Mouse (Mus musculus): ENCODE results near the gene Lpcat3.
"Not testable (repeated sequence)": the region's sequence is repeated elsewhere in the genome, so short reads cannot be mapped to it uniquely, and the experiment has no call there.

Lpcat3 gene

DNA sequence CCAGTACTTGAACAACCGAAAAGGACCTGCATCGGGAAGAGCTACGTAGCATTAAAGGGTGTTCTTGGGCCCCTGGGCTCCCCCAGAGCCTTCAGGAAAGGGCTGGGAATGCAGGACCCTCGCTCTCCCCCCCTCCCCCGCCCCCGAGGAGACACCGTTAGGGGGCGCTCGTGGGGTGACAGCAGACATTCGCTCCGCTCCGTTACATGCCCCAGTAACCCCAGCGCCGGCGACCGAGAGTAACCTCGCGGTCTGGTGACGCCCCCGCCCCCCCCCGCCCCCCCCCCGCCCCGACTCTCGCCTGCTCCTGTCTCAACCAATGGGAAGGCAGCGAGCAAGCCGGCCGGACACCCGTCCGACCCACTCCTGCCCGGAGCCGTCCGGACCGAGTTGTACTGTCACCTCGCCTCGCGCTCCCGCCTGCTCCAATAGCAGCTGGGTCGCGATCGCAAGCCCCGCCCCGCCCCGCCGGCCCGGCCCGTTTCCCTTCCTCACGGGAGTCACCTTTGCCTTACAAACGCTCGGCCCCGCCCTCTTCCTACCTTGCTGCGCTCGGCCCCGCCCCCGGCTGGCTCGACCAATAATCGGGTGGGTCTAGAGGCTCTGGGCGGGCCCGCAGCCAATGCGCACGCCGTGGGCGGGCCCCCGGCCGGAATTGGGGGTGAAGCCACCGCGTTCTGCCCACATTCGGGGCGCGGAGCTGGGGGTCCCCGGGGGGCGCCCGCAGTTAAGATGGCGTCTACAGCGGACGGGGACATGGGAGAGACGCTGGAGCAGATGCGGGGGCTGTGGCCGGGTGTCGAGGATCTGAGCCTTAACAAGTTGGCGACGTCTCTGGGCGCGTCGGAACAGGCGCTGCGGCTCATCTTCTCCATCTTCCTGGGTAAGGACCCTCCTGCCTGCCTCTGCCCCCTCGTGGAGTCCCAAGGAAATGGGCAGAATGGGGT, at the start of gene Lpcat3:
Lpcat3 (plus strand) TSS at position 551 of the 947 bp plus-strand sequence.
- DNase-seq (ENCODE audit: low spot score in 2 of 2), result peak; percentile 99

DNA sequence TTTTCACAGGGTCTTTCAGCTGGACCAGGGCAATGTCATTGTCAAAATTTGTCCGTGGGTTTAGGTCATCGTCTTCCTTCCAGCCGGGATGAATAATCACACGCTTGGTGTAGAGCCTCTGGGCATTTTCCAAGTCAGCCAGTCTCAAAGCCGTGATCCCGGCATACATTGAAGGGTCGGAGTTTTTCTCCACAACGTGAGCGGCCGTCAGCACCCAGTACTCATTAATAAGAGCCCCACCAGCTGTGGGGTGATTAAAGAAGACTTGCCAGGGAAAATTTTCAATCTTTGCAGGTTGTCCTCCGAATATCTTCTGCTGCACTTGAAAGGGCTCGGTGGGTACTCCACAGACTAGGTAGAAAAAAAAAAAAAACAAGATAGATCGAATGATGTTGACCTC, 37.2 kb upstream of the Lpcat3 start:
- no peak for DNase-seq (ENCODE audit: low spot score in 2 of 2)

DNA sequence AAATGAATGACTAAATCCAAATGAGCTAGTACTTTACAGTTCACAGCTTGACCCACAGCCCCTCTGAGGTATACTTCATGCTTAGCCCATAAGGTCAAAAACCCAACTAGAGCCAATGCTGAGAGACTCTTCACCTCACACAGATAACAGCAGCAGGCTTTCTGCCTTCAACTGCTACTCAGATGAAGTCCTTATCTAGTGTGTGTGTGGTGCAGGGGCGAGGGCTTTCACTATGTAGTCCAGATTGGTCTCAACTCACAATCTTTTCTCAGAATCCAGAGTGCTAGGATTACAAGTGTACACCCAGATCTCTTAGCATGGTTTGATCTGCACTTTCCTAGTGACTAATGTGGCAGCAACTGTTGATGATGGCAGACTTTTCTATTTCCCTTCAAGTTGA, 36.6 kb upstream of the Lpcat3 start:
- DNase-seq (ENCODE audit: low spot score in 2 of 2), result not testable (repeated sequence)

DNA sequence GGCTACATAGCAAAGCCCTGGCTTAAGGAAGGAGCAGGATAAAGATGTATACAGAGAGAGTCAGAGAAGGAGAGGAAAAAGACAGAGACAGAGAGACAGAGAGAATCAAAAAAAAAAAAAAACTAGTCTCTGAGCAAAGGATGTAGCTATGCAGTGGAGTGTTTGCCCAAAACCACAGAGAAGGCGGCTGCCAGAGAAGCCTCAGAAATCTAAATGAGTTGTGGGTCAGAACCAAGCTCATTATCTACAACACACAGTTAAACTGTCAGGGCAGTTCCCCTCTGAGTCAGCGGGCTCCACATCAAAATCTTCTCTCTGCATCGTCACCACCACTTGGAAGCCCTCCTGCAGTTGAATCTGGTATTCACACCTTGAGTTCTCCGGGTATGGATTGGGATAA, 32.1 kb upstream of the Lpcat3 start:
- no peak for DNase-seq (ENCODE audit: low spot score in 2 of 2)

DNA sequence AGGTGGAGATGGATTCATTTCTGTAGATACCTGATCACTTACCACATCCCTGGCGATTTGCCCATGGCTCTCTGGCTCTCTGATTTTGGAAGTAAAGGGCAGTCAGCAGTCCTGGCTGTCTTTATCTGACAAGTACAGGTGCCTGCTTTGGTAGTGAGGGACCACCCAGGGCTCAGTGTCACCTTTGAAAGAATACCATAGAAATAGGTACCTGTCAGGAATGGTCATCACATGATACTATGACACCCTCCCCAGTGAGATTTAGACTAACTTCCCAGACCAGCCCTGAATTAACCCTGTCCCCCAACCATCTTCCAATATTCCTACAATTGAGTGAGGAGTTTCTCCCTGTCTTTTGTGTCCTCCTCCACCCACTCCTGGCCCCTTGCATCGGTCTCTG, 26.8 kb upstream of the Lpcat3 start, which contains the start of gene C1s2:
C1s2 (minus strand) TSS at position 101 of the 400 bp plus-strand sequence.
- not testable (repeated sequence) for DNase-seq (ENCODE audit: low spot score in 2 of 2)

DNA sequence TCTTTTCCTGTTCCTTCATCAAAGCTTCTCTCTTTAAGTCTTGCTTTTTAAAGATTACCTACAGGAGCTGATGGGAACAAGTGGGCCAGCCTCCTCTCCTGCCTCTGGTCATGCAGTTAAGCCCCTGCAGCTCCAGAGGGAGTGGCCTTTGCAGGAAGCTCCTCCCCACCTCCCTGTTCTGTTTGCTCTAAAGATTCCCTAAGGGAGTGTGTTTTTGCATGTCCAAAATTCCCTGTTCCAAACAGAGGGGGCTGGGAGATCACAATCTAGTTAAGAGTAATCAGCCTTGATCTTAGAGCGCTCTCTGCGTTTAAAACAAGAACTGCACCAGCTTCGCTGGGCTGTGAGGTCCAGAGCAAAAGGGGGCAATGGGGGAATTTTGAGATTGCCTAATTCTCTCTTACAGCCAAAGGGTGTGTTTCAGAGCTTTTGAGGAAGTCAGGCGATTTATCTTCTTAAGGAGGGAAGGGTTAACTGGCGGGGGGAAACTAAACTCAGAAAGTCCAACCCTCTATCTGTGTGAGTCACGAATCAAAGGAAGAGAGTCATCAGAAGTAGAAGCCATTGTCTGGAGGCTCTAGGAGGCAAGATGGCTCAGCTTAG, 25.9 kb upstream of the Lpcat3 start:
- not testable (repeated sequence) for DNase-seq (ENCODE audit: low spot score in 2 of 2)

DNA sequence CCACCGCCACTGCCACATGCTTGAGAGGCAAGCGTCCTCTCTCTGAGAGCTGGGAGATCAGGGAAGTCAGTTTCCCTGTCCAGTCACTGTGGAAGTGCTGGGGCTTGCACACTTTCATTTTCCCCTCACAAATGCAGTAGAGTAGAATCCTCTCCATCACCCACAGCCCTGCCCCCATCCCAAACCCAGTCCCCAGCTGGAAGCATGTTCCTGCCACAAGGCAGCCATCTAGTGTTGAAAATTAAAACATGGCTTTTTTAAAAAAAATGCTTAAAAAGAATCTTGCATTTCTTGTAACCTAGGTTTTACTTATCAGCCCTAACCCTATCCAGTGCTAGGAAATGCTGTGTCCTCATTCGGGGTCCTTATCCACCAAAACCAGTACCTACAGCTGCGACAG, 22.8 kb upstream of the Lpcat3 start:
- no peak for DNase-seq (ENCODE audit: low spot score in 2 of 2)

DNA sequence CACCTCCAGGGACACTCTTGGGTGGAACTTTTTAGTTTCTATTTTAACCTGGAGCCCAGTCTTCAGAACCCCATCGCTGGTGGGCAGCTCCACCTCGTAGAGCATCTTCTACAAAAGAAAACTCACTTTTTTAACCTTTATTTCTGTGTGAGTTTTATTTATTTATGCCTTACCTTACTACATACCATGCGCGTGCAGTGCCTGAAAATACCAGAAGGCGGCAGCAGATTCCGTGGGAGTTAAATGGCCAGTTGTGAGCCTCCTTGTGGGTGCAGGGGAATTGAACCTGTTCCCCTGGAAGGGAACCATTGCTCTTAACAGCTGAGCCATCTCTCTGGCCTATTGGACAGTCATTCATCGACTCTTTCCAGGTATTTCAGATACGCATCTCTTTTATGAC, 21.8 kb upstream of the Lpcat3 start:
- peak; percentile 64 to 77 for DNase-seq (ENCODE audit: low spot score in 2 of 2)

DNA sequence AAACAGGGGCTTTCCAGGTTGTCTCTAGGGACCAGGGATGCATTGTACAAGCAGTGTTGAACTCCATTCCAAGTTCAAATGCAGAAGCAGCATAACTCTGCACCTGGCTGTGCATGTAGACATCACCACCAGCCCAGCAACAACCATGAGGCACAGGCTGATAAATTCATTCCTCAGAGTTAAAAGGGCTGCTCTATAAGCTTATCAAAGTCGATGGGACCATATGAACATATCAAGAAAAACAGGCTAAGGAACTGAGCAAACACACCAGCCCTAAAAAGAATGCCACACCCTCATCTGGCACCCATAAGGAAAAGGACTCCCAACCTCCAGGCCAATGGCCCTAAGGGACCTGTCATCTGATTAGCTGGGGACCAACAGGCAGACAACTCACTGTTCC, 16.4 kb upstream of the Lpcat3 start:
- no peak for DNase-seq (ENCODE audit: low spot score in 2 of 2)

DNA sequence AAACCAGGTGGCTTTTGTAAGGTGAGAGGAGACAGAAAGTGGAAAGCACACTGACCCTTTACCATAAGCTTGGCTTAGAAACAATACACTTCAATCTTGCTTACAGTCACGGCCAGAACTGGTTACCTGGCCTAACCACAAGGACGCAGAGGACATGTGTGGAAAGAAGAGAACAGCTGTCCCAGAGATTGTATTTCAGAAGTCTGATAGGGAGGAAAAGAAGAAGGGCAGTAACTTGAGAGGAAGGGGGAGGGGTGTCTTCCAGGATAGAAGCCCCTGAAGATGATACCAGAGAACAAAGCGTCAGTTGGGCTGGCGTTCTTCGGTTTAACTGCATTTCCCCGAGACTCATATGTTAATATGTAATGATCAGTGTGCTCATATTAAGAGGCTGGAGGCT, 6.9 kb upstream of the Lpcat3 start:
- no peak for DNase-seq (ENCODE audit: low spot score in 2 of 2)

DNA sequence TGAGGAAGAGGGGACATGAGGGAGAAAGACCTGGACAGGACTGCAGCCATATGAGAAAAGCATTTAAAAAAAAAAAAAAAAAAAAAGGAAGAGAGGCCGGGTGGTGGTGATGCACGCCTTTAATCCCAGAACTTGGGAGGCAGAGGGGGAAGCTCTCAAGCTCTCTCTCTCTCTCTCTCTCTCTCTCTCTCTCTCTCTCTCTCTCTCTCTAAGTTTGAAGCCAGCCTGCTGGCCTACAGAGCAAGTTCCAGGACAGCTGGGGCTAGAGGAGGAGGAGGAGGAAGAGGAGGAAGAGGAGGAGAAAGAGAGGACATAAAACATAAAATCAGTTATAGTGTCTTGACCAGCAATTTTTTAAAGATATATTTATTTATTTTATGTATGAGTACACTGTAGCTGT, 4.8 kb upstream of the Lpcat3 start:
- no peak for DNase-seq (ENCODE audit: low spot score in 2 of 2)

DNA sequence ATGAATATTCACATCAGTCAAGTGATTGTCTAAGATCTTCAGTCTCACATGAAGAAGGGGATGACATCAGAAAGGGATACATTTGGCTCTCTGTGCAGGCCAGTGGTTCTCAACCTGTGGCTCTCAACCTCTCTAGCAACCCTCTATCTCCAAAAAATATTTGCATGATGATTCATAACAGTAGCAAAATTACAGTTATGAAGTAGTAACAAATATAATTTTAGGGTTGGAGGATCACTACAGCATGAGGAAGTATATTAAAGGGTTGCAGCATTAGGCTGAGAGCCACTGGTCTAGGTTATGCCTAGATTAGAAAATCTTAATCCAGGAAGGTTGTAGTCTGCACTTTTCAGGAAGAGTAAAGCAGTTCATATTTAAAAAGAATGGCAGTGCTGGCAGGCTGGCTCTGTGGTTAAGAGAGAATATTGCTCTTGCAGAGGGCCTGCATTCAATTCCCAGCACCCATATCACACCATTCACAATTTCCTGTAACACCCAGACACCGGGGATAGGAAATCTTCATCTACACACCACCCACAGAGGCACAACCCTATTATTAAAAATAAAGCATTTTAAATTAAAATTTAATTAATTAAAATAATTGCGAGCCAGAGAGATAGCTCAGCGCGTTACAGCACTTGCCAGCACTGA, 1.5 kb upstream of the Lpcat3 start:
- DNase-seq (ENCODE audit: low spot score in 2 of 2), result no peak

DNA sequence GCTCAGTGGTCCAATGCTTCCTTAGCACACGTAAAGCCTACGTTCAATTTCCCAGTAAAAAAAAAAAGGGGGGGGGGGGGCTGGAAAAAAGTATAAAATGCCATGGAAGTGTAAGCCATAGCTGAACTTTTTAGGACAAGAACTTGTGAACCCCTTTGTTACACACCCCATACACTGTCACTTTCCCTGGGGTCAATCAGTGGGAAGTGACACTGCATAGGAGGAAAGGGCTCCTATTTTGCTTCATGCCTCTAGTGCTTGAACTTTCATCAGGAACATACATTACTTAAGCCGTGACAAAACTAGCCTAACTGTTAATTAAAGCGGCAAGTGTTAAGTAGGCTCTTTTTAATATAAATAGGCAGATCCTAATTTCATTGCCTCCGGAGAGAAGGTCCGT, 832 bp upstream of the Lpcat3 start:
- DNase-seq (ENCODE audit: low spot score in 2 of 2), result no peak

DNA sequence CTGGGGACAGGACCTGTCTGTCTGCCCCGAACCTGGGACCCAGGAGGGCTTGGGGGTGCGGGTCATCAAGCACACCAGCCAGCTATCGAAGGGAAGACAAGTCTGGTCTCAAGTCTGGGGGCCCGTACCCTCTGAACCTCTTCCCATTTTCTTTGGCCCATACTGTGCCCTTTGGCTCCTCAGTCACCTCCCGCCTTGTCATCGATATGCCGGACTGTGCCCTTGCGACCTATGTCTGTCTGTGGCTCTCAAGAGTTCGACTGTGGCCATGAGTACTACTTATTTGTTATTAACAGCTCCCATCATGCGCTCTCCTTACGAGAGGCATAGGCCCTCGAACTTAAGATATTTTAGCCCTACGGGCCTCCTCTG, 583 bp downstream of the Lpcat3 start:
- DNase-seq (ENCODE audit: low spot score in 2 of 2), result no peak

DNA sequence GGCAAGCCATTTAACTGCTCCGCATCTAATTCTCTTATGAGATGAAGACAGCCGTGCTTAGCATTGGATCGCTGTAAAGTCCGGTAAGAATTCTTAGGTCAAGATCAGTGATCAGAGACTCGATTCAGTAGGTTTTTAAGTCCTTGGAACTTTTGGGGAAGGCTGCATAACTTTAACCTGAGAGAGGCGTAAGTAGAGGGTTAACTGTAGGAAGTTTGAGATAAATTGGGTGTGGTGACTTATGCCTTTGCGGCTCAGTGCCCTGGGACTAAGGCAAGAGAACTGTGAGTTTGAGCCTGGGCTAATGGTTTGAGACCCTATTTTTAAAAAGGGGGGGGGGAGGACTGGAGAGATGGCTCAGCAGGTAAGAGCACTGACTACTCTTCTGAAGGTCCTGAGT, 1.4 kb downstream of the Lpcat3 start:
- DNase-seq (ENCODE audit: low spot score in 2 of 2), result no peak

DNA sequence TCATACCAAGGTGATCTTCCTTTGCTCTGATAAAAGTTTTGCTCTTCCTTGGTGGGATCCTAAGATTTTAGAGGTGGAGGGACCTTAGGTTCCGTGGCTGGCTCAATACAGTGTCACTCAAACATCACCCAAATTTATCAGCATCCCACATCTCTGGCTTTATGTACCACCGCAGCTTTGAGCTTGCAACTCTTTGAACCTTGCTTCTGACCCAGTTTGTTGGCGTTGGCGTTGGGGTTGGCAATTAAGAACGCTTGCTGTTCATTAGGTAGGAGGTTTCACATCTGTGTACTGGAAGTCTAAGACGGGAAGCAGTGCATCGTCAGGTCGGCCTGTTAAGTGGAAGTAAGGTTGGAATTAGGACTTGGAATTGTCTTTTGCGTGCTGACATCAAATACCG, 2.2 kb downstream of the Lpcat3 start:
- DNase-seq (ENCODE audit: low spot score in 2 of 2), result no peak

DNA sequence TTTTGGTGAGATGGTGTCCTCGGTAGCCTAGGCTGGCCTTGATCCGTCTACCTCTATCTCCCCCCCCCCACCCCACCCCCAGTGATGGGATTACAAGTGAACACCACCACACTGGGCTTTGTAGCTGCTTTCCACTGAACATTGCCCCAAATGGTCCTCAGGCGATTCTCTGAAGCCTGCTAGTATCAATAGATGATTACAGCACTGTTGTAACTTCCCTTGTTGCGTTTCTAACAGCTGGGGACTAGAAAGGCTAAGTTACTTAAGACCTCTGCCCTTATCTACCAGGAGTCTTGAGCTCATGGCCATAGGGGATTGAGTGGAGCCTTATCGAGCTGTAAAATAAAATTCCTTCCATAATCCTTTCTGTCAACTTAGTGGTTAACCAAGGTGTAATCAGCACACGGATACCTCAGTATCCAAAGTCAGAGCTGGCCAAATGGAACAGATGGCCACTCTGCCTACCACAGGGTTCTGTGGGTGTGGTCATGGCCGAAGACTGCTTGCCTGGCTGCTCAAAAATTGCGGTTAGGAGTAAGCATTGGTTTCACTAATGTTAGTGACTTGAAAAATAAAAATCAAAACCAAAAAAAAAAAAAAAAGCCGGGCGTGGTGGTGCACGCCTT, 6.5 kb downstream of the Lpcat3 start:
- DNase-seq (ENCODE audit: low spot score in 2 of 2), result no peak

DNA sequence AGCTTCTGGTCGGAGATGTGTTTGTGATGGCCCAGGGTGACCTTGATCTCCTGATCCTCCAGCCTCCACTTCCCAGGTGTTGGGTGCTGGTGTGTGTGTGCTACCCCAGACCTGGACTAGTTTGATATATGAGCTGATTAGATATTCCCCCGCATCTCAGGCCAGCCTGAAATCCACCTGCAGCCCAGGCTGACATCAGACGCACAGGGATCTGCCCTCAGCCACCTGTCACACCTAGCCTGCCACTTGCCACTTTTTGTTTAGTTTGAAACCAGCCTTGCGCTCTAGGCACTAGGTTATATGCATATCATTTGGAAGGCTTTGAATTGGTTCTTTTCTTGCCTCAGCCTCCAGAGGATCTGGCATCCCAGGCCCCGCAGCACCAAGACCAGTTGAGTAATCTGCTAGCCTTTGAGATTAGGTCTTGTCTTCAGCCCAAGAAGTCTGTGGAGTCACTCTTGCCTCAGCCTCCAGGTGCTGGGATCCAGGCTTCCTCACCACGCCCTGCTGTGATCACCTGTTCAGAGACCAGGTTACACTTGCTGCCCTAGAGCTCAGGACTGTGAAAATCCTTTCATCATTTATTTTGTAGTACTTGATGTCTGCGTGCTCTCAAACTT, 7.6 kb downstream of the Lpcat3 start:
- no peak for DNase-seq (ENCODE audit: low spot score in 2 of 2)

DNA sequence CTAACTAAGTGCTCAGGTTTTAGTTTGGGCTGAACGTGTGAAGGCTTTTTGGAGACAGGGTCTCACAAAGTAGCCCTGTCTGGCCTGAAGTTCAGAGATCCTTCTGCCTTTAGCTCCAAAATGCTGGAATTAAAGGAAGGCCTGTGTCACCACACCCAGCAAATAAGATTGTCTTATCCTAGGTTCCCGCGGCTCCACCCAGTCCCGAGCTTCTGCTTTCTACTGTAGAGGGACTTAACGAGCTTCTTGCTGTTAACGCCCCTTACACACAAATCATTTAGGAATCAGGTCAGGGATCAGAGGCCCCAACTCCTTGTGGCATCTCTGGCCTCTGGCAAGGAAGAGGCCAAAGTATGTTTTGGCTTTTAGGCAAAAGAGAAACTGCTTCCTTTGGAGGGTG, 9.3 kb downstream of the Lpcat3 start:
- no peak for DNase-seq (ENCODE audit: low spot score in 2 of 2)

DNA sequence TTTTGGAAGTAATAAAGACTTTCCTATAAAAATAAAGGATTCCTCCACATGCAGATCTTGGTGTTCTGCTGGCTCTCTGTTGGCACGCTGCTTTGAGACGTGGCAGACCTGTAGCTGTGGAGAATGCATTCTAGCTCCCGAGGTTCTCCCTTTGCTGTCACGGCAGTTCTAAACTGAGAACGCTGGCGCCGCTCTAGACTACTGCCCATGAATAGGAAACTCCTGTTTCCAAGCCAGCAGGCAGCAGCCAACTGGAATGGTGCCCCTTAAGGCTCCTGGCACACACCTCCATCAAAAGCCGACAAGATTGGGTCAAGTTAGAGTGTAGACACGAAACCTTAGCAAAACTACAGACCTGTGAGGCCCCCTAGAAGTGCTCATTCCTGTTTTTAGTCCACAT, 10.8 kb downstream of the Lpcat3 start:
- DNase-seq (ENCODE audit: low spot score in 2 of 2), result no peak

DNA sequence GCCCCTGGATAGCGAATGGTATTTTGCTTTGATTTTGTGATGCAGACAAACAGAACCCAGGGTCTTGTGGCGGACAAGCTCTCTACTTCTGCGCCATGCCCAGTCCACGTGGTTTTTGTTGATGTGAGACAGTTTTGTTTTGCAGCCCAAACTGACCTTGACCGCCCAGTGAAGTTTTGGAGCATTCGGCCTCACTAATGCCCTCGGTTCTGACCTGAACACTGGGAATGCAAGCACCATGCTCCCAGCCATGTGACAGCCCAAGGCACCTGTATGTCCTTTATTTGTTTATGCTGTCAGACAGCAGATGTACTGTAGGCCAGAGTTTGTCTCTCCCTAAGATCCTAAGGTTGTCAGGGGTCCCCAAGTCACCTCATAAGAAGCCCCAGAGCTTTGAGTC, 11.8 kb downstream of the Lpcat3 start:
- DNase-seq (ENCODE audit: low spot score in 2 of 2), result no peak

DNA sequence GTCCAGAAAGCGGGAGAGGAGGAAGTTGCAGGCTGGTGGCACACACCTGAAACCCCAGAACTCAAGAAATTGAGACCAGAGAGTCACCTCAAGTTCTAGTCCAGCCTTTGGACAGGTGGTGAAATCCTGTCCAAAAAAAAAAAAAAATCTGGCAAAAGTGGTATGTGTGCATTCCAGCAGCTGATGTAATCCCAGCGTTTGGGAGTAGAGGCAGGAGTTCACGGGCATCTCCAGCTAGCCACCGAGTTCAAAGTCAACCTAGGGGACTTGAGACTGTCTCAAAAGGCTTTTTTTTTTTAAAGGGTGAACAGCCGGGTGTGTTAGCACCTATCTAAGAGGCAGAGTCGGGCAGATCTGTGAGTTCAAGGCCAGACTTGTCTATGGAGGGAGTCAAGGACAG, 13.3 kb downstream of the Lpcat3 start:
- no peak for DNase-seq (ENCODE audit: low spot score in 2 of 2)
